Mouse (Mus musculus) embryonic facial prominence, embryonic 15.5 days (tissue): Measurements from ENCODE around the gene Ksr1. TPM values are rescaled to one million over a fixed set of nuclear protein-coding genes. Genes with fewer than 3 reads are reported as not detected.

Experiments used
- ATAC-seq: fragments of 200-750 bp; cut with Nextera tagmentation; 2 replicates; pipeline ENCODE4 v1.8.0; 2017; ENCODE audit warnings: low read depth, moderate TSS enrichment; ENCODE audit not compliant: insufficient number of reproducible peaks, low FRiP score, low TSS enrichment
- H3K27ac ChIP-seq: fragments of 300-500 bp; sonication (generic); replicated peaks from 2 replicates; pipeline ENCODE4 v1.5.1; 2015; ENCODE audit warnings: mild to moderate bottlenecking, inconsistent platforms
- H3K27me3 ChIP-seq: fragments of 300-500 bp; sonication (generic); 2 replicates; pipeline ENCODE4 v1.6.1; 2015; ENCODE audit warnings: inconsistent platforms
- H3K36me3 ChIP-seq: fragments of 300-500 bp; sonication (generic); 2 replicates; pipeline ENCODE4 v1.6.1; 2015; ENCODE audit warnings: mild to moderate bottlenecking, inconsistent platforms
- H3K4me1 ChIP-seq: fragments of 300-500 bp; sonication (generic); 2 replicates; pipeline ENCODE4 v1.6.1; 2015; ENCODE audit warnings: inconsistent platforms
- H3K4me2 ChIP-seq: fragments of 300-500 bp; sonication (generic); replicated peaks from 2 replicates; pipeline ENCODE4 v1.6.1; 2015; ENCODE audit warnings: mild to moderate bottlenecking, inconsistent platforms
- H3K4me3 ChIP-seq: fragments of 300-500 bp; sonication (generic); replicated peaks from 2 replicates; pipeline ENCODE4 v1.5.1; 2015; ENCODE audit warnings: mild to moderate bottlenecking, inconsistent platforms
- H3K9ac ChIP-seq: fragments of 300-500 bp; sonication (generic); 2 replicates; pipeline ENCODE4 v1.6.1; 2015; ENCODE audit warnings: inconsistent platforms
- H3K9me3 ChIP-seq: fragments of 300-500 bp; sonication (generic); replicated peaks from 2 replicates; pipeline ENCODE4 v1.6.1; 2016; ENCODE audit warnings: inconsistent platforms
- WGBS: fragments of 180-500 bp; shearing (Covaris S2); methylation state at CpG from one replicate; pipeline ENCODE4 v1.1.7; 2015; 5-methylcytosine and 5-hydroxymethylcytosine counted together
- polyA plus RNA-seq: library from polyadenylated mRNA; unstranded; fragments of >200 nt; fragmentation: Nextera tagmentation; extraction: Ambion mirVana; gene quantifications from 2 replicates; pipeline ENCODE4 v1.2.1, GENCODE M21; 2015

Ksr1 gene
- polyA plus RNA-seq, 1 experiment from 2014 or later, result 5.6 TPM

DNA sequence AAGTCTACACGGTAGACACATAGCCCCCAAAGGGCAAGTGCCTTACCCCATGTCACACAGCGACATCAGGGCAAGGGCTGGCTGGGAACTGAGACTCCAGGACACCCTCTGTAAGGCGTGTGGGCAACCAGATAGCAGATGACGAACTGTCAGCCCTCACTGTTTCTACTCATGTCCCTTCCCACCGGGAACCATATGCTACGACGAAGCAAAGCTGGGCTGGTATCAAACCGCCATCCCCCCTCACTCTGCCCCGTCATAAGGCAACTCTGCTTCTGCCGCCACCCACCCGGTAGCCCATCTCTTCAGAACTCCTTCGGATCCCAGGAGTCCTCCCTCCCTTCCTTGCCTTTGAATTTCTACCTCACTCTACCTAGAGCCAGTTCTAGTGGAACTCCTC lies 108.7 kb downstream of the Ksr1 start:
- H3K36me3 ChIP-seq, result peaks cover 32% of the 10 kb centered on the region
- H3K27ac ChIP-seq, result no peak overlapping the region
- 85% methylated on average over 12 of the region's 12 CpGs for WGBS
- no peaks in the 10 kb centered on the region for H3K9me3 ChIP-seq
- H3K4me1 ChIP-seq, result no peaks in the 10 kb centered on the region
- no peak overlapping the region for H3K9ac ChIP-seq
- ATAC-seq, result no peak
- H3K27me3 ChIP-seq, result no peaks in the 10 kb centered on the region
- no peak overlapping the region for H3K4me2 ChIP-seq
- no peak overlapping the region for H3K4me3 ChIP-seq

DNA sequence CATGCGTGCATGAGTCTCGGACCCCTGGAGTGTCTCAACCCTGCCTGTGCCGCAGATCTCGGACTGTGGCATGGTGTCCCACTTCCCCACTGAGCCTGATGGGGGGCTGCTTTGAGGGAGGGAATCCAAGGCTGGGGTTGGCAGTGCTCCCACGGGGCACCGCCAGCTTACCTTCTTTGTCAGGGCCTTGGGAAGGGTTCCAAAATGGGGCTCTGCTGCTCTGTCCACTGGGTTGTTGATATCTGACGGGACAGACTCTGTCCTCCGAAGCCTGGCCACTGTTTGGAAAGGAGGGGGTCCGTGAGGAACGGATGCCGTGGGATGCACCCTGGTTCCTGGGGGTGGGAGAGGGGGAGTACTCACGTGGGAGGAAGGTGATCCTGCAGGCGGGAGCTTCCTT lies 109.9 kb downstream of the Ksr1 start:
- Histone ChIP-seq H3K36me3 (peaks cover 28% of the 10 kb centered on the region), H3K4me3 (no peak overlapping the region), H3K27ac (no peak overlapping the region), H3K9me3 (no peaks in the 10 kb centered on the region), H3K9ac (no peak overlapping the region), H3K27me3 (no peaks in the 10 kb centered on the region), H3K4me2 (no peak overlapping the region), H3K4me1 (peaks cover 1% of the 10 kb centered on the region)
- WGBS, result 83% methylated on average over 13 of the region's 13 CpGs
- ATAC-seq, result no peak

DNA sequence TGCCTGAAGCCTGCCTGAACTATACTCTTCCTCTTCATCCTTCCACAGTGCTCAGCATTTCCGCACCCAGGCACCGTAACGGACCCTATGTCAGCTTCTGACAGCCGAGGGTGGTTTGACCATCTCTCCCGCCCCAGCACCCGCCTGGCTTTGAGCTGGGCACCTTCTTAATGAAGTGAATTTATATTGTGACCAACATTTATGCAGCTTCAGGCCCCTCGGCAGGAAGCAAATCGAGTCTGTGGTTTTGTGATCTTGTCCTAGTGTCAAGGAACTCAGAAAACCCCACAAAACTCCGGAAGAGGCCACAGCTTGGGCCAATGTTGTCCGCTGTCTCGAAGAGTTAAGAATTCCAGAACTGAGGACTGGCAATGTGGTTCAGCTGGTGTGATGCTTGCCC lies 112.6 kb downstream of the Ksr1 start:
- no peaks in the 10 kb centered on the region for H3K9me3 ChIP-seq
- no peak overlapping the region for H3K4me2 ChIP-seq
- WGBS, result 81% methylated on average over 11 of the region's 11 CpGs
- H3K36me3 ChIP-seq, result peaks cover 31% of the 10 kb centered on the region
- no peak overlapping the region for H3K4me3 ChIP-seq
- no peak for ATAC-seq
- no peak overlapping the region for H3K27ac ChIP-seq
- H3K27me3 ChIP-seq, result no peaks in the 10 kb centered on the region
- H3K4me1 ChIP-seq, result peaks cover 9% of the 10 kb centered on the region
- H3K9ac ChIP-seq, result no peak overlapping the region

DNA sequence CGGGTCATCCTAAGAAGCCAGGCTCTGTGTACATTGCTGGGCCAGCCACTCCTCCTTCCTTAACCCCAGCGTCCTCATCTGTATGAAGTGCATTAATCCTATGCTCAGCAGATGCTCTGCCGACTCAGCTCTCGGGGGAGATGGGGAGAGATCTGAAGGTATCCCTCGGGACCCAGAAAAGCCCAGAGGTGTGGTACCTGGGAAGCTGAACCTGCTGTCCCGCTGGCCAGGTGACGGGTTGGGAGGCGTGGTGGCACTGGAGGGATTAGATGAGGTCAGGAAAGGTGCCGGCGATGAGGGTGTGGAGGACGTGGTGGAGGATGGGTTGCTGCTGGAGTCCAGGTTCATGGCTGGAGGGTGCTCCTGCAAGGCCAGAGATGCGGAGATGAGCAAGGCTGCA lies 113.2 kb downstream of the Ksr1 start:
- Histone ChIP-seq H3K4me3 (no peak overlapping the region), H3K4me1 (peaks cover 9% of the 10 kb centered on the region), H3K9me3 (no peaks in the 10 kb centered on the region), H3K27me3 (no peaks in the 10 kb centered on the region), H3K27ac (no peak overlapping the region), H3K4me2 (no peak overlapping the region), H3K36me3 (peaks cover 34% of the 10 kb centered on the region), H3K9ac (no peak overlapping the region)
- 73% methylated on average over 12 of the region's 12 CpGs for WGBS
- no peak for ATAC-seq

DNA sequence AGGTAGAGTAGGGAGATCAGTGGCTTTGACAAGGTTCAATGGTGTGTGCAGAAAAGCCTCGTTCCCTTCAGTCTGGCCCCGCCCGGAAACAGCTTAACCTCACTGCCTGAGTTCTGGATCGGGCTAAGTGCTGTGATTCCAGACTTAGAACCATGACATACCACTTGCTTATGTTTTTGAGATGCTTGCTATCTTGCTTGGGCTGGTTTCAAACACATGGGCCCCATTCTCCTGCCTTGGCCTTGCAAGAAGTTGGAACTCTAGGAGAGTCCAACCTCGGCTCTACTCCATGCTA lies 114.8 kb downstream of the Ksr1 start:
- H3K27ac ChIP-seq, result no peak overlapping the region
- no peak overlapping the region for H3K9ac ChIP-seq
- H3K27me3 ChIP-seq, result no peaks in the 10 kb centered on the region
- no peaks in the 10 kb centered on the region for H3K9me3 ChIP-seq
- no peak overlapping the region for H3K4me3 ChIP-seq
- 58% methylated on average over 5 of the region's 5 CpGs for WGBS
- H3K36me3 ChIP-seq, result peaks cover 43% of the 10 kb centered on the region
- H3K4me2 ChIP-seq, result no peak overlapping the region
- peaks cover 9% of the 10 kb centered on the region for H3K4me1 ChIP-seq
- no peak for ATAC-seq

DNA sequence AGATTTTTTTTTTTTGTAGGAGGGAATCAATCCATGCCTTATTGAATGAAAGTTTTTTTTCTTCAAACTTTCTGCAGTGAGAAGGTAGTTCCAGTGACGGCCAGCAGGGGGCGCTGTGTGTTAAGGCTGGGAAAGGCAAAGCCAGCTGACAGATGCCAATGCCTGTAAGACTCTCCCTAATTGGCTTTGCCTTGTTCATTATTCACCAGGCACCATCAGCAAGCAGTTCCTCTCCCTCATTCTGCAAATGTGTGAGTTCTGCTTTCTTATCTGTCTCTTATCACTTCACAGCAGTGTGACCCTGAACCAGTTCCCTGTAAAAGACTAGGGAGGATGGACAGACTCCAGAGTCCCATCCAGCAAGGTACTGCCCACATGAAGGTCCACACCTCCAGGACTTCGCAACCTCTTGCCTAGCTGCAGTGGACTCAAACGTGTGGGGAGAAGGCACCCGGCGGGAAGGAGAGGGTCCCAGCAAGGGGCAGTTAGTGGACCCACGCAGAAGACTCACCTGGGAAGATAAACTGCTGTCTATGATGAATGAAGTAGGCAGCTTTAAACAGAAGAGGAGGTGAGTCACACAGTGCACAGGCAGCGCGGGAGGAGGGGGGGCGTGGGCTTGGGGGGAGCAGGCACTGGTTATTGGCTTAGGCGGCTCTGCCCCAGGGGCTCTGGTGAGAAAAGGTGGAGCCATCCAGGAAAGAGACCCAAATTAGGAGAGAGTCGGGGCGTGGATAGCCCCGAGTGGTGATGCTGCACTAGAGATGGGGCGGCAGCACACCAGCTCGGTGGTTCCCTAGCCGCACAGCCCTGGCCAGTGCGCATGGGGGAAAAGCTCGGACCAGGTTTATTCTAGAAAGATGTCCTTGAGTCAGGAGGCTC lies 115.4 kb downstream of the Ksr1 start:
- peak; percentile 32; the same call in 1 of the 2 replicates for ATAC-seq
- Histone ChIP-seq H3K4me3 (no peak overlapping the region), H3K36me3 (peaks cover 39% of the 10 kb centered on the region), H3K4me1 (peaks cover 9% of the 10 kb centered on the region), H3K4me2 (no peak overlapping the region), H3K27ac (no peak overlapping the region), H3K27me3 (no peaks in the 10 kb centered on the region), H3K9ac (no peak overlapping the region), H3K9me3 (no peaks in the 10 kb centered on the region)
- WGBS, result 42% methylated on average over 19 of the region's 19 CpGs

DNA sequence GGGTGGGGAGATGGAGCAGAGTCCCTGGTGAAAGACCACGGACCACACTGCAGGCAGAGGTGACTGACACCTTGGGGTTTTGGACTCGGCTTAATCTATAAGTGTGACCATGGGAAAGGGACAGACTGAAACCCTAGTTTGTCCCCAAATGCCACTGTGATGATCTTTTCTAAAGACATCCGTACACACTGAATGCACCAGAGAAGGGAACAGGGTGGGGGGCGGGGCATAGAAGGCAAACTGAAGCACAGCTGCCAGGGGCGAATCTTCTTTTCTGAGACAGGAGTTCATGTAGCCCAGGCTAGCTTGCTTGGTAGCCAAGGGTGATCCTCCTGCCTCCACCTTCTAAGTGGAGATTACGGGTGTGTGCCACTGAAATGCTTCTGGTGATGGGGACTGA lies 122.5 kb downstream of the Ksr1 start:
- H3K27me3 ChIP-seq, result no peaks in the 10 kb centered on the region
- H3K4me1 ChIP-seq, result peaks cover 16% of the 10 kb centered on the region
- ATAC-seq, result no peak
- H3K36me3 ChIP-seq, result peaks cover 46% of the 10 kb centered on the region
- no peak overlapping the region for H3K4me3 ChIP-seq
- H3K27ac ChIP-seq, result 0 out of 2 replicates have a peak overlapping the region, but pooled peaks have one; percentile 23
- 67% methylated on average over 6 of the region's 6 CpGs for WGBS
- H3K9ac ChIP-seq, result no peak overlapping the region
- H3K4me2 ChIP-seq, result peak overlapping the region; percentile 30; the same call in 1 of the 2 replicates
- H3K9me3 ChIP-seq, result no peaks in the 10 kb centered on the region

DNA sequence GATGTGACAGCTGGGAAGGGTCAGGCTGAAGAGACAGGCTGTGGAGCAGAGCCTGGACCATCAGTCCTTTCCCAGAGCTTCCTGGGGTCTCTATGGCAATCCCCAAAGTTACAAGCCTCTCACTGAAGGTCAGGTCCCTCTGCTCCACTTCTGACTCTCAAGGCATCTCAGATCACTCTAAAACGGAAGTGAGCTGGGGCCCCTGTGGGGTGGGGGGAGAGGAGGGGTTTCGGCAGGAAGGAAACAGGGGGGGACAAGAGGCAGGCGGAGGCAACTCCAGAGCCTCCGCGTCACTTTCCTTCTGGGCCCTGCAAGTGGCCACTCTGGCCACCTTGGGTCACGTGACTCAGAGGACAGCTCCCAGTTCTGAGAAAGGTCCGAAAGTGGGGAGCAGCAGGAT lies 122.9 kb downstream of the Ksr1 start:
- 17% methylated on average over 7 of the region's 7 CpGs for WGBS
- H3K9me3 ChIP-seq, result no peaks in the 10 kb centered on the region
- no peak overlapping the region for H3K4me3 ChIP-seq
- H3K27ac ChIP-seq, result peak overlapping the region; percentile 23
- no peaks in the 10 kb centered on the region for H3K27me3 ChIP-seq
- peak overlapping the region; percentile 30; the same call in 1 of the 2 replicates for H3K4me2 ChIP-seq
- no peak overlapping the region for H3K9ac ChIP-seq
- ATAC-seq, result no peak
- peaks cover 48% of the 10 kb centered on the region for H3K36me3 ChIP-seq
- peaks cover 16% of the 10 kb centered on the region for H3K4me1 ChIP-seq

DNA sequence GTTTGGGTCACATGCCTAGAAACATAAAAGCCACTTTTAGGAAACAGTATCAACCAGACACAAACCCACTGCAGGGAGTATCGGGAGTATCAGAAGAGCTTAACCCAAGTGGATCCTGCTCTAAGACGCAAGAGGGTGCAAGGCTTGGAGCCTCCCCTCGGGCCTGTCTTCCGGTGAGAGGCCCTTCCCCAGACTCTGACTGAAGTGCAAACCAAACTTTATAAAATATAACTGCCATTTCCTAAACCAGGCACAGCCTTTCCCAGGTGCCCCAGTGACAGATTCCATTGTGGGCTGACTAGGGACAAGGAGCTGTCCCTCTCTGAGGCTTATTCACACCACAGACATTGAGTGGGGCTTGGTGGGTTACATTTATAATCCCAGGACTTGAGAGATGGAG lies 123.4 kb downstream of the Ksr1 start:
- H3K4me2 ChIP-seq, result 0 out of 2 replicates have a peak overlapping the region, but pooled peaks have one; percentile 30

DNA sequence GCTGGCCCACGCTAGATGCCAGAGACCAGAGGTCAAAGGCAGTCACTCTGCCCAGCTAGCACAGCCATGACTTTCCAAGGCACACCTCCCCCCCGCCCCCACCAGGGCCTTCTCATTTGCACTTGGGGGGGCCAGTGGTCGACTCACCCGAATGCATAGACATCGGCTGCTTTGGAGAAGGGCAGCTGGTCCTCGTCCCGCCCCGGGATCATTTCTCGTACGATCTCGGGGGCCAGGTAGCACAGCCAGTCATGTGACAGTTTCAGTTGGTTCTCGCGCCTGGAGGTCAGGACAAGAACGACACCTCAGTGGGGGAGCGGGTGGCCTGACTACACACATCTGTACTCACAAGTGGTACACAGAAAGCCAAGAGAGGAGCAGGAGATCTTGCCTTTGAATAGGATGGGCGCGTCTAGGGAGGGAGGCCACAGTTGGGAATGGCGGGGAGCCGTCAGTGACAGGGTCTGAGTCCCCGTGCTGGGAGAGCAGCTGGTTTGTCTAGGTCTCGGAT lies 125.6 kb downstream of the Ksr1 start:
- 79% methylated on average over 21 of the region's 21 CpGs for WGBS
- no peak for ATAC-seq
- Histone ChIP-seq H3K36me3 (peaks cover 58% of the 10 kb centered on the region), H3K4me2 (no peak overlapping the region), H3K27ac (no peak overlapping the region), H3K9me3 (no peaks in the 10 kb centered on the region), H3K27me3 (no peaks in the 10 kb centered on the region), H3K9ac (no peak overlapping the region), H3K4me3 (no peak overlapping the region), H3K4me1 (peaks cover 21% of the 10 kb centered on the region)

More for the DNA sequence above, 123.4 kb downstream of the Ksr1 start:
- H3K27ac ChIP-seq, result peak overlapping the region; percentile 23
- 70% methylated on average over 4 of the region's 4 CpGs for WGBS
- no peaks in the 10 kb centered on the region for H3K27me3 ChIP-seq
- H3K9ac ChIP-seq, result no peak overlapping the region
- no peak overlapping the region for H3K4me3 ChIP-seq
- peaks cover 16% of the 10 kb centered on the region for H3K4me1 ChIP-seq
- H3K36me3 ChIP-seq, result peaks cover 49% of the 10 kb centered on the region
- no peaks in the 10 kb centered on the region for H3K9me3 ChIP-seq
- ATAC-seq, result no peak

DNA sequence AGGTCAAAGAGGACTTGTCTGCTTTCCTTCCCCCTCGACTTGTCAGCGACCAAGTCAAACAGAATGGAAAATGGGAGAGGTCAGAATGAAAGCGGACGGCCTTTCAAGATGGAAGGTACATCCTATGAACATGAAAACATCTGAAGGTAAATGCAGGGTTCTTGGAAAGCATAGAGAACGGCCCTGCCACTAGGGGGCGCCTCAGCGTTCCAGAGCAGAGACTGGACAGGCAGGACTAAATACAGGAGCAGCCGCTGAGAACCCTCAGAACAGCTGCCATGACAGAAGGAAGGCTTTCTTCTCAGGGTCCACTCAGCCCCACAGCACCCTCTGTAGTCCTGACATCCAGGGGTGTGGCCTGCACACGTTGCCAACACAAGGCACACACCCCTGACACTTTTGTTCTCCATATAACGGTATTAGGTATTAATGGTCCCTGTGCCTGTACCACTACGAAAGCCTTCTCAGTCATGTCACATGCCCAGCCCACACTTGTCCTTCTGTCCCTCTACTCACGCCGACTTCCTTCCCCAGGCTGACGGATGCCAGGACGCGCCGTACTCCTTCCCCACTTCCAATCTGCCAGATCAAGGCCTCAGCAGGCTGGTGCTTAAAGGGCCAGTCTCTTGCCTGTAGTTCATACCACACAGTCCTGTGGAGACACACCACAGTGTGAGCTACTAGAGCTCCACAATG lies 126.2 kb downstream of the Ksr1 start:
- H3K4me2 ChIP-seq, result no peak overlapping the region
- no peak for ATAC-seq
- no peak overlapping the region for H3K4me3 ChIP-seq
- 81% methylated on average over 17 of the region's 17 CpGs for WGBS
- H3K27ac ChIP-seq, result no peak overlapping the region
- H3K27me3 ChIP-seq, result no peaks in the 10 kb centered on the region
- H3K4me1 ChIP-seq, result peaks cover 25% of the 10 kb centered on the region
- H3K36me3 ChIP-seq, result peaks cover 55% of the 10 kb centered on the region
- no peak overlapping the region for H3K9ac ChIP-seq
- no peaks in the 10 kb centered on the region for H3K9me3 ChIP-seq
